Mouse (Mus musculus): ENCODE measurements around the gene Spn.

Gene Spn

DNA sequence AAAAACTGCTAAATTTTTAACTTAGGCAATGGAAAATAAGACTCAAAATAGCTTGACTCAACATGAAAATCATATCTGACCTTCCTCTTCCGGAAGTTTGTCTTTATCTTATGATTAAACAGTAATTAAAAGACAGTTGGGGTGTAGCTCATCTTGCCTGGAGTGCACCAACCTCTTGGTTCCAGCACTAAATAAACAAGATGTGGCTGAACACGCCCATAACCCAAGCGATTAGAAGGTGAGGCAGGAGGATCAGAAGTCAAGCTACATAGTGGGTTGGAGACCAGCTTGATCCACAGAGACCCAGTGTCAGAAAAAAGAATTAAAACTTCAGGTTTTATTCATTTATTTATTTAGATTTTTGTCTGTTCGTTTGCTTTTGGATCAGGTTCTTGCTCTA, 53.9 kb downstream of the Spn start:
- no peak for DNase-seq (ENCODE audit: extremely low read depth, low read depth, low spot score)

DNA sequence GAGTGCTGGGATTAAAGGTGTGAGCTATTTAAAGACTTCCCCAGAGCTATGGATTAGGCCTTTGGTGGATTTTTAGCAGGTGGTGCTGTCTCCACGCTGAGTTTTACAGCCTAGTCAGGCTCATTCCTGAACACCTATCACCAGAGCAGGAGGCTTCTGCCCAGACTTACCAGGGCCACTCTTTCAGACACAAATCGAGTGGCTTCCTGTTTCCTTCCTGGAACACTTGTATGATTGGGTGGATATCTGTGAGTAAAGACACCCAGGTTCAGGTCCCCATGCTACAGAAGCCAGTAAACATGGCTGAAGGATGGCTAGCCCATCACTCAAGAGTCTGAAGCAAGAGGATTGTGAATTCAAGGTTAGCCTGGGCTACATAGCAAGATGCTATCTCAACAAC, 54.6 kb downstream of the Spn start:
- DNase-seq (ENCODE audit: extremely low read depth, low read depth, low spot score): no peak

DNA sequence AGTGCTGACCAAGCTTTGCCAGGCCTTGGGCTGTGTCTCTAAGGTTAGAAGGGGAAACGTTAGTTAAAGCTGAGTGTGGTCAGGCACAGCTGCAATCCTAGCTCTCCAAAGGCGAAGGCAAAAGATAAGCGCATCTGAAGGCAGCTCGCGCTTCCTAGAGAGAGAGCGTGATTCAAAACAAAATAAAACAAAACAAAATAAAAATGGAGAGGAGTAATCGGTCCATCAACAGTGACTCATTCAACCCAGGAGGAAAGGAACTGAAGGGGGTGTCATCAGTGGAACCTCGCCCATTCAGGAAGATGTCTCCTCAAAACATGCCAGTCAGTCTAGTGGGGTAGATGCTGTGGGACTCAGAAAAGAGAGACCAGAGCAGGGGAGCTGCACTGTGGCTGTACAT, 55.4 kb downstream of the Spn start:
- DNase-seq (ENCODE audit: extremely low read depth, low read depth, low spot score): no peak

All from fat pad, adult 2 months (tissue).